Mouse (Mus musculus) left cerebral cortex, adult 8-10 months (tissue): ENCODE results near the gene Pacsin3. TPM values are rescaled to one million over a fixed set of nuclear protein-coding genes. Genes with fewer than 3 reads are reported as not detected.

Source experiments
- DNase-seq, 2 experiments: peaks; one replicate each; pipeline ENCODE4 v3.0.0; 2022; ENCODE audit warnings: low spot score in 2 of 2
- total RNA-seq, 4 experiments: library from RNA; stranded (reverse); gene quantifications; 2 replicates each; pipeline ENCODE4 v1.2.4; 2022

Pacsin3 gene
- total RNA-seq, 4 experiments from 2014 or later = 40.3 to 47.5 (median 45.7) TPM

DNA sequence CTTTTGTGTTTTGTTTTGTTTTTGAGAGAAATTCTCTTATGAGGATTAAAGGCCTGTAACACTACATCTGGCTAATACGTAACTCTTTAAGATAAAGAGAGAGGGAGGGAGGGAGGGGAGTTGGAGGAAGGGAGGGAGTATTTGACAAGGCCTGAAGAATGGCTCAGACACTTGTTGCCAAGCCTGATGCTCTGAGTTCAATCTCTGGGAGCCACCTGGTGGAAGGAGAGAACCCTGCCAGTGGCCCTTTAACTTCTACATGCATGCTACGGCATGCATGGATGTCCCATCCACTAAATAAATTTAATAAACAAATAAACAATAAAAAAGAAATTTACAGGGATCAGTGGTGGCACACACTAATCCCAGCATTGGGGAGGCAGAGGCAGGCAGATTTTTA lies 46.1 kb downstream of the Pacsin3 start:
- no peak for DNase-seq

DNA sequence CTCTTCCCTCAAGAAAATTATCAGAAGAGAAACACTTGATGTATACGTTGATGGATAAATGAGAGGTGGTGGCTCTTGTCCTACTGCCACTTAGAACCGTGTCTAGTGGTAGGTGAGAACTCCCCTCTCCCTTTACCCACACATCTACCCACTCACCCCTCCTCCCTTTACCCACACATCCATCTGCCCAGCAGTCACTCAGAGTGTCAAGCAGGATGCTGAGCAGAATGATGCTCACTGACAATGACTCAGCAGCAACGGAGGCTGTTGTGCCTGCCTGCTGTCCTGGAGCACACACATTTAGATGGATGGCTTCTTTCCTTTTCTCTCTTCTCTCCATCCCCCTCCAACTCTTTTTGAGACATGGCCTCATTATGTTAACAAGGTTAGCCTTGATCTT lies 47.1 kb downstream of the Pacsin3 start:
- DNase-seq = peak in 1 of 2 experiments; percentile 39

DNA sequence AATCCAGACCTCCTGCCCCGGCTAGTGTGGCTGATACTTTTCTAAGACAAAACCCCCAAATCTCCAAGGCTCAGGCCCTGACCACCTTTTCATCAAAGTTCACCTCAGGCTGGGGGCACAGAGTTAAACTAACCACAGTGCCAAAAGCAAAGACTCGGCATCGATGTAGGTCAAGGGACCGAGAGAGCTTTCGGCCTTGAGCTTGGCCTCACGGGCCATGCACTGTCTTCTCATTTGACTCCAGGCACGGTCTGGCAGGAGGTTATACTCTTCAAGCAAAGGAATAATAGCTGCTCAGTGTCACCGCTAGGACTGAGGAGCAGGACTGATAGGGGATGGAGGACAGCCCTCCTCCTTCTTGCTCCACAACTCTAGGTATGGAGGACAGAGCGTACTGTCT lies 50.2 kb downstream of the Pacsin3 start:
- no peak for DNase-seq

DNA sequence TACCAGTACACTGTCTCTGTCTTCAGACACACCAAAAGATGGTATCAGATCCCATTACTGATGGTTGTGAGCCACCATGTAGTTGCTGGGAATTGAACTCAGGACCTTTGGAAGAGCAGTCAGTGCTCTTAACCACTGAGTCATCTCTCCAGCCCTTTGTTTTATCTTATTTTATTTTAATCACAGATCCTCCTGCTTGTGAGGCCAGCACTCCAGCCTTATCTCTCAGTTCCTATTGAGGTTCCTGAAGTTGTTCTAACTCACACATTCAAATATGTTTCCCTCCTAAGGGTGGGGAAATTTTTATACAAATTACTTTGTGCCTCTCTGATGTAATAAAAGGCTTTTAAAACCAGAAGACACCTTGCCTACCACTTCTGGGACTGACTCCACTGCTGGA lies 50.8 kb downstream of the Pacsin3 start:
- no peak for DNase-seq

DNA sequence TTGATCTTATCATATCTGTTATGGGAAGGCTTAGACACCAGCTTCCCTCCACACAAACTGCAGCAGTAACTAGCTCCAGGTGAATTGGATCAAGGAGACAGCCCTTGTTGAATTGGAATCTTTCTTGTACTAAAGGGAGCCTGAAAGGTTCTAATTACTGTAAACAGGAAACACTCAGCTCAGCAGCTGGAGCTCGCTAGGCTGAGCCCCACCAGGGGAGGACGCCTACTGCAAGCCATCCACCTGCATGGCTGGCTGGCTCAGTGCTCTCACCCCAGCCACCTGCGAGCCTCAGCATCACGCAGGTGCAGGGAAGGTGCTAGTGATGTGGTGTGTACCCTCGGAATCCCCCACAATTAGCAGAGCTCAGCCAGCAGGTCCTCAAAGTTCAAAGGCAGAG lies 52.9 kb downstream of the Pacsin3 start:
- no peak for DNase-seq

DNA sequence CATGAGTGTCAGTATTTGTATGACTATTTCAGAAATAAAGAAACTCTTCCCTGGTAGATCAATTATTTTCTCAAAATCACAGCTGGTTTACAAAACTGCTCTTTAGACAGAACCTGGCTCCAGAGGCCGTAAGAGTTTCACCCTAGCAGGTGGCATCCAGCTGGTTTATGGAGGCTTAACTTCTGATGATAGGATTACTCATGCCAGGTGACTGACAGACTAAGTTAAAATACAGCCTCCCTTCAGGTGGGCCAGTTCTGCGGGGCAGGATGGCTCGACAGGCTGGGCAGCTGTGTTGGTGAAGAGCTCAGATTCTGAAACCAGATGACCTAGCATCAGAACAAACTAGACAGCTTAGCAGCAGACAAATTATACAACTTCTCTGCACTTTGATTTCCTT lies 53.8 kb downstream of the Pacsin3 start:
- no peak for DNase-seq

DNA sequence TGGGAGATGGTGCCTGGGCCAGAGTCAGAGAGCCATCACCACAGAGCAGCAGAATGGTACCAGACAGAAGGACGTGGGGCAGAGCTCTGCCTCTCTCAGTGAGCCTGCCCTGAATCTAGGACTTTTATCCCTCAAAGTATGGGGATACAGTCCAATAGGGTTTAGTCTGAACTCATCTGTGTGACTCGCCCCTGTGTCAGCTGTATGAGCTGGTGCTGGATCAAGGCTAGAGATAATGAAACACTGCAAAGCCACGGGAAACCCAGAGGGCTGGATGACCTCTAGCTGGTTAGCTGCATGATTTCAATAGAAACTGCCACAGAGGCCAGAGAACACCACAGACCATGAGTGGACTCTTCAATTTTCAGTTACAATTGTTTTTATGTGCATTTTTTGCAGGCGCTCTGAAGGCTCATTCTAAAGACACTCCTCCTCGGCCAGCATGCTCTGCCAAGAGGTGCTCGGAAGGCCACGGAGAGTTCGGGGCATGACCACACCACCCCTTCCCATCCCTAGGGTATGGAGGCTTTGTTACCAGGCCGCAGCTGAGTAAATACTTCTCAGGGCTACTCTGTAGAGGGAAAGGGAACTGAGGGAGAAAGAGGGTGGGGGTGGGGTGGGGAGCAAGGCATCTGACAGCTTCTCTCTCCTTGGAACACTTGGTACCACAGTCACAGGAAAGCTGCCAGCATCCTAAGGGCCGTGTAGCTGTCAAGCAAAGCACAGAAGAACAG lies 57.0 kb downstream of the Pacsin3 start:
- DNase-seq = no peak

DNA sequence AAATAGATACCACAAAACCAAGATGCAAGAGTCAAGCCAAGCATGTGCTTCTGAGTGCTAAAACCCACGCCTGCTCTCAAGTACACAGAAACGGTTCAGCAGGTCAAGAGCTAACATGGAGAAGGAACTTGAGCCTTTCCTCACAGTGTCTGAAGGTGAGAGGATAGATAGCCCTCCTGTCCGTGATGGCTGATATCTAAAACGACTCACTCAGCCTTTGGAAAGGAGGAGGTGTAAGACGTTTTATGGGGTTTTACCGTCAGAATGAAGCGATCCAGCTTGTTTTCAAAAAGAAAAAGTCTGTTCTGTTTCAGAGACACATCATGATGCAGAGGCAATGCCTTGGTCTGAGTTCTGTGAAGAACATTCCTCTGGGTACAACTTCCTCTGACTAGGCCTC lies 58.4 kb downstream of the Pacsin3 start:
- no peak for DNase-seq

Other genes with a start within 250 kb of the Pacsin3 start
- gene Rapsn, start 220.3 kb upstream of the Pacsin3 start, total RNA-seq = under 1 TPM; 0.57 to 0.81 (median 0.70) TPM
- gene Psmc3, start 201.9 kb upstream of the Pacsin3 start, total RNA-seq = 100 to 1,000 TPM; 188 to 218 (median 202) TPM
- 10 to 100 TPM; 33.5 to 35.5 (median 34.7) TPM for gene Slc39a13, start 185.5 kb upstream of the Pacsin3 start, total RNA-seq
- gene Spi1, start 173.6 kb upstream of the Pacsin3 start, total RNA-seq = 1 to 10 TPM; 3.9 to 8.9 (median 6.5) TPM
- gene Mybpc3, start 137.8 kb upstream of the Pacsin3 start, total RNA-seq = under 1 TPM; 0.33 to 0.91 (median 0.69) TPM
- gene Madd, start 72.1 kb upstream of the Pacsin3 start, total RNA-seq = 100 to 1,000 TPM; 200 to 219 (median 206) TPM
- 1 to 10 TPM; 3.3 to 4.3 (median 3.4) TPM for gene Nr1h3, start 53.1 kb upstream of the Pacsin3 start, total RNA-seq
- 10 to 100 TPM; 47.5 to 53.2 (median 50.1) TPM for gene Acp2, start 53.1 kb upstream of the Pacsin3 start, total RNA-seq
- 10 to 100 TPM; 12.7 to 15.5 (median 13.2) TPM for gene Ddb2, start 19.0 kb upstream of the Pacsin3 start, total RNA-seq
- gene Arfgap2, start 9.0 kb downstream of the Pacsin3 start, total RNA-seq = 10 to 100 TPM; 74.4 to 80.8 (median 79.3) TPM
- gene 1110051M20Rik, start 188.8 kb downstream of the Pacsin3 start, total RNA-seq = 100 to 1,000 TPM in 3 of 4 experiments, 10 to 100 TPM in 1; 99.4 to 118 (median 105) TPM
- gene Lrp4, start 201.6 kb downstream of the Pacsin3 start, total RNA-seq = 10 to 100 TPM; 25.2 to 34.7 (median 28.3) TPM